Mouse (Mus musculus) thymus, postnatal 10 days (tissue): ENCODE measurements at regions not wholly inside any gene's neighbourhood (a gene's known extent, or its start where the extent isn't known, plus 50 kb on each side); places are given as distances from the start of the nearest gene placed in this dataset.

Experiments used
- DNase-seq, 2 experiments: peaks; one replicate each; pipeline ENCODE4 v3.0.0; 2021; ENCODE audit warnings: low spot score in 2 of 2

DNA sequence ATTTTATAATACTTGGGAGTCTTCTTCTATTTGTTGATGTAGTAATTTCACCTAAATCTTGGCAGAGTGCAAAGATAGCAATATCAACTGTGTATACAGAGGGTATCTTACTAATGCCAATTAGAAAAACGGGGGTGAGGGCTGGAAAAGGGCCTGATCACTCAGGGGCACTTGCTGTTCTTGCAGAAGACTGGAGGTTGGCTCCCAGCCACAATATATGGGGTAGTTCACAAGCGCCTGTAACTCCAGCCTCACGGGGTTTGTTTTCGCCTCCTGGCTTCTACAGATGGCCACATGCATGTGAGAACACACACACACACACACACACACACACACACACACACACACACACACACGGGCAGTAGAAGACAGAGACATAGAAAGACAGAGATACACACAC, 185.7 kb downstream of the Plk2 start:
- no peak for DNase-seq

DNA sequence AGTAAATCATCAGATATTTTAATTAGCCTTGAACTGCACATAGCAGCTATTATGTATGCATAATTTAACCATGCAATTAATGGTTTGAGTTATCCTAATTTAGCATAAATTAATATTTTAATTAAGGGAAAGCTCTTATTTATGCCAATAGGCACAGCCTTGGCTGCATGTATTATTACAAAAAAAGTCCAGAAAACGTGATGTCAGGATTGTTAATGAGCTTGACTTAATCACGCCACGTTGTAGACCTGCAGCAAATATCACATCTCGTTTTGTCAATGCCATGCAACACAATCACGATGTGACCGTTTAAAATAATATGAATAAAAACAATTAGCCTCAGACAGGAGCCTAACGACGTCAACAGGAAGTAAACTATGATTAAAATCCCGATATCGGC, 189.9 kb downstream of the Plk2 start:
- DNase-seq, result no peak

GRCm38 (mm10) chr13:110594630-110595029, 199.8 kb downstream of the Plk2 start:
- no peak for DNase-seq

GRCm38 (mm10) chr13:110599666-110600065, 204.8 kb downstream of the Plk2 start:
- no peak for DNase-seq

- no peak for DNase-seq
Observed at GRCm38 (mm10) chr13:110600377-110600776, 205.5 kb downstream of the Plk2 start.

DNA sequence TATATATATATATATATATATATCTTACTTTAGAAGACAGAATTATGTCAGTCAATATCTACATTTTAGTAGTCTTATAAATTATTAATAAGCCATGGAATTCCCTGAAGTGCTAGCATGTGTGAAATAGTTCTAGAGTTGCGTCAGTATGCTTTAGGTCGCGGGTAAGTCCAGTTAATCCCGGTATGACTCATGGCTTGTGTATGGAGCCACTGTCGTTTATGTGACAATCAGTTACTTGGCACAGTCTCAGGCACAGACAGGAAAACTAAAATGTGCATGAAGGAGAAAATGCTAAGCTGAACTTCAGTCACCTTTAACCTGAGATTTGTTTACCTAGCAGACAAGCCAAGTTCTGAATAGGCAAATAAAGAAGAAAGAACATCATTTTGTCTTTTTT, 206.5 kb downstream of the Plk2 start:
- no peak for DNase-seq

DNA sequence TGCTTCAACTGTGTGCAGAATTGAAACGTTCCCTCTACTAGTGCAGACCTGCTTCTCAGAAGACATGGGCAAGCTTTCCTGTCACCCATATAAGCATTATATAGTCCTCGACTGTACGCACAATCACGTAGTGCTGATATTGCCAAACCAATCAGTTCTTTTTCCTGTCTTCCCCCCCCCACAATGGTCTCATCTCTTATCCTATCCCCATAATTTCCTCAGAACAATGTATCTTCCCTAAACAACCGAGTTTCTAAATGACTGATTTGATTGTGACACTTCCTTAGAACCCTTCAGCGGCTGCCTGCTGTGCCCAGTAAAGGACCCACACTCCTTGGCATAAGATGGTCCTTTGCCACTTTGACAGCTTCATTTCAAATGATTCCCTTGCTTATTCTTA, 207.0 kb downstream of the Plk2 start:
- no peak for DNase-seq

DNA sequence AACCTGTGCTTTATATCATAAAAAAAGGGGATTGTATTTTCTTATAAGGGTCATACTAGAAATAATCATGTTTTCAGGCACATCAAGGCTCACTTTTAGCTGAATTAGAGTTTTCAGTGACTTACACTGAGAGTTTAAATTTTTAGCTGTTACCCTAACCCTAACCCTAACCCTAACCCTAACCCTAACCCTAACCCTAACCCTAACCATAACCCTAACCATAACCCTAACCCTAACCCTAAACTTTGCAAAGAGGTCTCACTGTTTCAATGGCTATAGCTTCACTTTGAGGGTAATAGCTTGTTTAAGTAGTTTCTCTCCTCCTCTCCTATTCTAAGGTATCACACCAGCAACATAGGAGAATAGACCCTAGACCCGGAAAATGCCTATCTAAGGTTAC, 208.0 kb downstream of the Plk2 start:
- DNase-seq, result no peak

- DNase-seq, result no peak
Observed at GRCm38 (mm10) chr13:110619010-110619409, 224.2 kb downstream of the Plk2 start.

- DNase-seq, result no peak
Observed at GRCm38 (mm10) chr13:110627136-110627535, 232.3 kb downstream of the Plk2 start.

GRCm38 (mm10) chr13:110627732-110628131, 232.9 kb downstream of the Plk2 start:
- no peak for DNase-seq

DNA sequence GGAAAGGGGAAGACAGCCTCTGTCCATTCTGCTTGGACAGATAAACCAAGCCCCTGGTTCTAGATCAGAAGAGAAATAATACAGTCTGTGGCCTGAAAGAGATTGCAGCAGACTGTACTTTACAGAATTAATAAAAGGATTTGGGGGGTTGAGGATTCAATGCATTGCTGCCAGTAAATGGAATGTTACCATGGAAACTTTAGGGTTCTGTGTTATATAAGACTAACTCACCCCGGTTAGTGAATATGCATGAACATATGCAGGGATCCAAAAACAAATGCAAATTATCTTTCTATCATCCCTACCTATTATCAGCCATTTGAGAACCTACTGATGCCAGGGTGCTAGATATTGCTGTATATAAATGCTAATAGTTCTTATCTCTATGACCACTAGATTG, 233.4 kb downstream of the Plk2 start:
- no peak for DNase-seq

DNA sequence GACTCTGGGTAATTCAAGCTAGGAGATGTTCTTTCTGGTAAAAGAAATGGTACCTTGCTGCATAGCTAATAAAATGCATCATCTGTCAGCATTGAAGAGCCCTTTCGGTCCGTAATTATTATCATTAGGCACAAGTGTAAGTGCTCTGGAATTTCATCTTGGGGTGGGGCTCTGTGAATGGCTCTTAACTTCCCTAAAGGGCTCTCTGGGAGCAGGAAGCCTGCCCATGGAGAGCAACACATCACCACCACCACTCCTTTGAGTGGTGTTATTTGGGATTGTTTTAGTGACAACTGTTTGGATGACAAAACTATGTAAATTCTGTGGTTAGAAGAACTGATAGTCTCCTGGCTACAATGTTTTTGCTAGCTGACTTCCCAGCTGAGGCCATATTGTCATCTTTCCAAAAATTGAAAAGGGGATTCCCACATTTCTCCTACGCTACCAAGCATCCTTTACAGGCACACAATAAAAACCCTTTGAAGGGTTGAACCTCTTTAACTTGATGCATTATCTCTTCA, 238.5 kb downstream of the Plk2 start:
- DNase-seq, result no peak

DNA sequence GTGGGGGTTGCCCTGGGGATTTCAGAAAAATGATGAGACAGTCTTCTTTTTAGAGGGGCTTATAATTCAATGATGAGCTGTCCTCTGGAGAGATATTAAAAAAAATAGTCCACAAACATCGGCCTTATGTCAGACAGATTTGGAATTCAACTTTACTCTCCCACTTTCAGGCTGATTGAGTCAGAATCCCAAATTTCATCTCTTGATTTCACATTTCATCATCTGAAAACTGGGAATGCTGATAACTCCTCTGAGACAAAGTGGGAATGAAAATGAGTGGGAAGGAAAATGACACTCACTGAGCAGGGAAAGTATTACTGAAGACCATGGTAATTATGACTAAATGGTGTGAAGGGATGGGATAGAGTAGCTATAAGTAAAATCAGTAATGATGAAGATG, 239.1 kb downstream of the Plk2 start:
- no peak for DNase-seq

DNA sequence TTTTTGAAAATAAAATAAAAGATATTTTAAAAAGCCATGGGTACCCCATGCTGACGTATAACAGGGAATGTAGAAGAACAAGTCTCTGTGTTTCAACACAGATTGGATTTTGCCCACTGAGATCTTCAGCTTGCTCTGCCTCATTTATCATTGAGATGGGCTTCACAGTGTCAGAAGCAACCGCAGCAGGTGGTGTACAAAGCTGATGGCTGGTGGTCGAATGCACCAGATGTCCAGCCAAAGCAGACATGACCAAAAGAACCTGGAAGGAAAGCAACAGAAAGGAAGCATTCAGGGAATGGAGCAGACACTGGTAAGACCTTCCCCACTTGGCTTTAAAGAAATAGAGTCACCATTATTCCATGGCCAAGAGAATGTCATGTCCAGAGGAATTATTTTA, 247.9 kb downstream of the Plk2 start:
- DNase-seq, result no peak

GRCm38 (mm10) chr13:110643198-110643896, 248.5 kb downstream of the Plk2 start:
- no peak for DNase-seq

DNA sequence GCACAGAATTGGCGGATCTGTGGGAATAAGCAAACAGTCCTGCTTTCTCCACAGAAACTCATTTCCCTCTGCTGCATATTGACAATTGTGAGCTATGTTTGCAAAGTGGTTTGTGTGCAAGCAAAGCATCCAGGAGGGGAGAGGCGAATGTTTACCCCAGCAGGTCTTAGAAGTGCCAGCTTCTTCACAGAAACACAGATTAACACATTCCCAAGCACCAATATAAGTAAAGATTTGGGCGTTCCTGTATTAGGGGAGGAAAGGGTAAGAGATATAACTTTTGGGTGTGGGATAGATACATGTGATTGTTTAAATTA, 249.0 kb downstream of the Plk2 start:
- DNase-seq, result no peak

DNA sequence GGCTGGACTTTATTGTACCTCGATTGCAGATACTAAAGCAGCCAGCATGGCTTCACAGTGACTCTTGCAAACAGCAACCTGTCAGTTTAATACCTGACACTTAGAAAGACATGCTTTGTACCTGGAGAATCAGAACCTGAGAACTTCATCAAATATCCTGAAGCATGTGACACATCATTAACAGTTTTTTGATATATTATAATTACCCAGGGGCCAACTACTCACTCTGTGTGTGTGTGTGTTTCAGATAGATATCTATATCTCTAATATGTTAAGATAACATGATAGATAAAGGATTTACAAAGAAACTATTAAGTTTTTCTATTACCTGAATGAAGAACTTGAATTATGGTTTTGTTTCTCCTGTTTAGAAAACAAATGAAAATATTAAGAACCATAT, 254.5 kb downstream of the Plk2 start:
- no peak for DNase-seq

DNA sequence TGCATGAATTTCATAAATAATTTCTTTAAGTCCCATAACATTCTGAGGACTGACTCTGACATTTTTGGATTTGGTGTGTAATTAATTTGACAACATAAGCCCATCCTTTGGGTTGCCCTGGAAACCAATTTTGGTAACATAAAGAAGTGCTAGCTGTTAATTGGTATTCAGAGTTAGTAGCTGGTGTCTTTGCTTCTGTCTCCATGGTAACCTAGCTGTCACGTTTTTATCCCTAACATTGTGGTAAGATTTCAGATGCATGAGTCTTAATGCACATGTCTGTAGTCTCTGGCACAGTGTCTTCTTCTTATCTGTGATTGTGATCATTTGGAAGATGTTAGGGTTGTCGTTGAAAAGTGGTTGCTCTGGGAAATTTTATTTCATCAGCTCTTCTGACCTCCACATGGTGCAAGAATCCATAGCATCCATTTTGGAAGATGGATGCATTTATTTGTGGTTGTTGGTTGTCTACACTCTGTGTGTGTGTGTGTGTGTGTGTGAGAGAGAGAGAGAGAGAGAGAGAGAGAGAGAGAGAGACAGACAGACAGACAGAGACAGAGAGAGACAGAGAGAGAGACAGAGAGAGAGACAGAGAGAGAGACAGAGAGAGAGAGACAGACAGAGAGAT, 255.1 kb downstream of the Plk2 start:
- no peak for DNase-seq

GRCm38 (mm10) chr13:110652201-110652600, 257.4 kb downstream of the Plk2 start:
- no peak for DNase-seq

- DNase-seq, result no peak
Observed at GRCm38 (mm10) chr13:110665073-110665800, 270.4 kb downstream of the Plk2 start.

DNA sequence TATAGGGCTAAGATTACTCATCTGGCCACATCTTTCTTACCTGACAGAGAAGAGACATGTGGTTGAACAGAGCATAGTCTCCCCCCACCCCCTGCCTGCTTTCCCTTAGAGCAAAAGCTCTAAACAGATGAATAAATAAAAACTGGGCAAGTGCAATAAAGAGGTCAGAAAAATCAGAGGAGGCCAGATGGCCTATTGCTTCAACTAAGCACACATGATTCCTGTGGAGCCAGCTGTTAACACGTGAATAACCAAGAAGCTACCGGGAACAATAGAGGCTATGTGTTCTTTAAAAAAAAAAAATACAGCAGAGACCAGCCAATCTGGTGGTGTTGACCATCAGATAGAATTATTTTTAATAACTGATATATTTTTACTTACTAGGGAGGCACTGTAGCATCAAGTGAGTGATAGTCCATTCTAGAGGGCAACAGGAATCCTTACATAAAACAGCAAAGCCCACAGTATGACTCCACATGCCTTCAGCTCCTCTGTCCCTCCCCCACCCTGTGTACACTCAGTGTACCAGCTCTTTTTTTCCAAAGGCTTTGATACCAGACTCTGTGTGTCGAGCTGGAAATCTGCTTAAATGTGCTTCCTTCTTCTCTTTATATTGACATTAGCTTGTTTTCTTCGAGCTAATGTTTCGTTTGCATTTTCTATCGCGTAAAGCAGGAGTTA, 272.6 kb downstream of the Plk2 start:
- no peak for DNase-seq
